Mouse (Mus musculus) hematopoietic stem cell, adult 5-6 weeks (primary cell): ENCODE data around the gene Pabpn1l. TPM values are rescaled to one million over a fixed set of nuclear protein-coding genes. Genes with fewer than 3 reads are reported as not detected.
A peak's percentile ranks its signal among the peaks of the same experiment; 100 is the strongest.
"Not testable (repeated sequence)": the region's sequence is repeated elsewhere in the genome, so short reads cannot be mapped to it uniquely, and the experiment has no call there.

Experiments
- ATAC-seq, 2 experiments: fragments of 125-278 bp in 1 of 2; replicated peaks in 1 of 2; 2 replicates each; pipeline ENCODE4 v1.8.0; 2016 to 2017; ENCODE audit warnings: inconsistent platforms in 2 of 2, mild to moderate bottlenecking in 2 of 2, moderate number of reproducible peaks in 2 of 2, low read depth in 1 of 2, moderate TSS enrichment in 1 of 2; ENCODE audit not compliant: low FRiP score in 2 of 2, poor library complexity in 2 of 2, severe bottlenecking in 2 of 2, insufficient read depth in 1 of 2, low TSS enrichment in 1 of 2
- total RNA-seq: library from RNA; stranded (forward); fragments of 172-1452, 232-1000 nt; gene quantifications from 2 replicates; pipeline ENCODE4 v1.2.3, GENCODE M21; 2017

Pabpn1l gene
- total RNA-seq, 1 experiment from 2014 or later, result not detected

DNA sequence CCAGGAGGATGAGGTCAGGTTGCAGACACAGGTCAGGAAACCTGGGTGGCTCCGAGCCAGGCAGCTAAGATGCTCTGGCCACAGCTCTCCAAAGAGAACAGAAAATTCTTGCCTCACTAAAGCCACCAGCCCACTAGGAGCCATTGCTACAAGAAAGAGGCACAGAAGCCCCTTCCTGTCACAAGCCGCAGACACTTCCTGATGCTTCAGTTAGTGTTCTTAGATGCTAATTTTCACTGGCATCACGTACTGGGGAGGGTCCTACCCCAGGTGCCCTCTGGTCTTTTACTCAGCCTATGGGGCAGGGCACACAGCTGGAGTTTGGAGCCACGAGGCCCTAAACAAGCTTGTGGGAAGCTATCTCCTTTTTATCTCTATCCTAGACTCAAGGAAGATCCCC is 26.5 kb downstream of the Pabpn1l start:
- peak in 1 of 2 experiments; percentile 26; a peak in 1 of 4 replicates for ATAC-seq

DNA sequence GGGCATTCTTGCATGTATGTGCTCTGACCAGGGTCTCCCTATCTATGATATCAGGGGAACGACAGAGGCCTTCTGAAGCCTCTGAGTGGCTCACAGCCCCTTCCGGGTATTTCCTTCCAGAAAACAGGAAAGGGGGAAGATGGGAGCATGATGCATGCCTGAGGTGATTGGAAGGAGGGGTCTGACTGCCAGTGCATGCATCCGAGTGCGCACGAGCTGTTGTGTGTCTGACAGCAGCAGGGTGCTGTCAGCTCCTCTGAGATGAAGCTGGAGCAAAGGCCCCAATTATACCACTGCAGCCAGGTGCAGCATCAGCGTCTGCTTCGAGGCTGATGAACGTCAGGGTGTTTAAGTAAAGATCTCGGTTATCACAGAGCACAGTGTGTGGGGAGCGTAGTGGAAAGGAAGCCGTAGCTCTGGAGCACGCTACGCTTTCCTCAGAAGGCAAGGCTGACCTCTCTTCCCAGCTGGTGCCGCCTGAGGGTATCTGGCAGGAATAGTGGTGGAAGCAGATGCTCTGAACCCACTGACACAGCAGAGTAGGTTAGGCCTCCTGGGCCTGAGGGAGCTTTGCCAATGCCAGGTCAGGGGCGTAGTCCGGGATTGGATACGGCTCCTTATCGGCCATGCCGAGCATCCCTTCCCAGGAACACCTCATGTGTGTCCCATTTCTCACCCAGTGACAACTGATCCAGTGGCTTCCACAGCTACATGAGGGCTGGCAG is 28.6 kb downstream of the Pabpn1l start:
- ATAC-seq, result no peak

- ATAC-seq, result peak; percentile 43; a peak in 1 of 4 replicates
Measured at GRCm38 (mm10) chr8:122593240-122593639, 29.3 kb downstream of the Pabpn1l start.

DNA sequence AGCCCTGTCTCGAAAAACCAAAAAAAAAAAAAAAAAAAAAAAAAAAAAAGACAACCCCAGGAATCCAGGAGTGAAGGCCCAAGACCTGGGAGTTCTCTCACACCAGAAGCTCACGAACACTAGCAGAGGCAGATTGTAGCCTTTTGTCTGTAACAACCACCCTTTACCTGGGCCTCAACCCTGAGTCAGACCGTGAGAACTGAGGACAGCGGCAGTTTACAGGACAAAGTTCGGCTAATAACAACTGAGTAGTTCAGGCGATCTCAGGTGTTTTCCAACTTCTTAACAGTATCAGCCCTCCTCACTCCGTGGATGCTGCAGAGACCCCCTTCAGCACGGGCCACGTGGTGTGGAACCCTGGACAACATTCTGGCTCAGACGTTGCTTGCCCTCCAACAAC is 35.8 kb downstream of the Pabpn1l start:
- ATAC-seq, result no peak

DNA sequence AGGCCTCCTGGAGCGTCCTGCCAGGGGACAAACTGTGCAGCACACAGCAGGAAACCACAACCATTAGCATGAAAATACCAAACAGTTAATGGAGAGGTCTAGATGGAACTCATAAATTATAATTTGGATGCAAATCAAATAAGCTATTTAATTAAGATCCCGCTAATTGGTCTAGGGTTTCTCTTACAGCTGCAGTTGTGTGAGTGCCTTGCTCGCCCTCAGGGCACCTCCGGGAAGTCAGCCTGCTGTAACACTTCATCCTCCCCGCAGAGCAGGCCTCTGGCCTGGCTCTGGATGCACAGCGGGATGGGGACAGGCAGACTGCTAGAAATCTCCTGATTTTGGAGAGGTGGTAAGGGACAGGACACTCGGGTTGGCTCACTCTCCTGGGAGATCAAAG is 36.4 kb downstream of the Pabpn1l start:
- ATAC-seq, result no peak

DNA sequence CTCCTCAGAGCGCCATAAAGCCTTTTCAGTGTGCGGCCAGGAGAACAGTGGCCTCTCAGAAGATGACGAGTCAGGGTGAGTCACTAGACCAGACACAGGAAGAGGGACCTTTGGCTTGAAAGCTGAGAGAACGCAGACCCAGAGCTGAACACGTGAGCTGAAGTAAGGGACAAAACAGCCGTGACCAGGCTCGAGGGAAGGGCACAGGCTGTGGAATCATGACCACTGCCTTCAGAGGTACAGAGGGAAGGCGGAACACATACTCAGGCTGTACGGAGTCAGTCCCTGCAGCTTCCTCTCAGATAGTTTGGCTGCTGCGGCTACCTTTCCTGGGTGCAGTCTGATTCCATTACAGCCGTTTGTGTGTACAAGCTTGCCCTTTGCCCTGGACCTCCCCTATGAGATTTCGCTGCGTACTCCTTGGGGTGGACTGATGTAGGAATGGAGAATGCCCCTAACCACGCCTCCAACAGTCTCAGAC is 37.1 kb downstream of the Pabpn1l start:
- ATAC-seq, result no peak

DNA sequence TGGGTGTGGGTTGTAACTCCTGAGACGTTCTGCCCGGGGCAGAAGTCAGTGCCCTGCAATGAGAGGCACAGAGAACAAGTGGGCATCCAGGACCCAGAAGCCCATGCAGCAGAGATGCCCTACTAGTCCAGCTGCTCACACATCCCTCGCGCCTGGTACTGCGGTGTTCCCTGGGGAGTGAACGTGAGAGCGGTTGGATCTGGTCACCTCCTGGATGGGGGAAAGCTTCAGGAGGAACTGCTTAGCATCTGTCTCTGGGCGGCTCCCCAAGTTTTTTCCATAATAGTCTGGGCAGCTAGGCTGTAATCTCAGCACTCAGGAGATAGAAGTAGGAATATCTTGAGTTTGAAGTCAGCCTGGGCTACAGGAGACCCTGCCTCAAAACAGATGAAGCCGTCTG is 37.6 kb downstream of the Pabpn1l start:
- no peak for ATAC-seq

DNA sequence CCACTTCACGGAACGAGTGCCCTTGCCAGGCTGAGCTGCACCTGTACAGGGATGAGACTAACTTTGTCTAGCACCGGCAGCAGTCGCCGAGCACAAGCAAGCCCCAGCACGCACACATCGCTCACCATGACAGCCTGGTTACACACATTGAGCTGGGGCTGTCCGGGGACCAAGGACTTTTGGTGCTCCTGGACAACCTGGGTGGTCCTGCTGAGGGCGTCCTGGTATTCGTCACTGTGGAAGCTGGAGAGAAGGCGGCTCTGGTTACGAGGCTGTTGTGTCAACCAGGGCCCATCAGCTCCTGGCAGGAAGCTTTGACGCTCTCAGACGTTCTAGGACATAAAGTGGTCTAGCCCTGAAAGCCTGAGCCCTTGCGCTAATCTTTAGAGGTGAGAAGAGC is 41.6 kb downstream of the Pabpn1l start:
- ATAC-seq, result no peak

- no peak for ATAC-seq
Measured at GRCm38 (mm10) chr8:122579196-122579595, 43.3 kb downstream of the Pabpn1l start.

DNA sequence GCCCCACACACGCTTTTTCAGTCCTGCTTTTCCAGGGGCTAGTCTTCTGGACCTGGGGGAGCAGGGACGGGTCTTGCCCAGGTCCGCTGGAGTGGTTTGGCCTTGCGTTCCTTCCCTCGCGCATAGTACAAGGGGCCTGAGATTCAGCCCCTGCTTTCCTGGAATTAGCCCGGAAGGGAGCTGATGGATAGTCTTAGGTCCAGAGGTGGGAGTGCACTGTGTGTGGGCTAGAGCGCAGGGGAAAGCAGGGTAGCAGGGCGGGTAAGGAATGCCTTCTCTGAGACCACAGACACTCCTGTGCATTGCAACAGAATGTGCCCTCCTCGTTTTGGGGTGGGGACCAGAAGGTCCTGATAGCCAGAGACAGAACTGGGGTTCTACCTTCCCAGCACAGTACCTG is 45.4 kb downstream of the Pabpn1l start:
- no peak for ATAC-seq

- ATAC-seq, result peak; percentile 88 to 96
Measured at GRCm38 (mm10) chr8:122576648-122577022, 45.9 kb downstream of the Pabpn1l start, which contains the start of gene Aprt. Aprt (minus strand) TSS chr8:122576909.

DNA sequence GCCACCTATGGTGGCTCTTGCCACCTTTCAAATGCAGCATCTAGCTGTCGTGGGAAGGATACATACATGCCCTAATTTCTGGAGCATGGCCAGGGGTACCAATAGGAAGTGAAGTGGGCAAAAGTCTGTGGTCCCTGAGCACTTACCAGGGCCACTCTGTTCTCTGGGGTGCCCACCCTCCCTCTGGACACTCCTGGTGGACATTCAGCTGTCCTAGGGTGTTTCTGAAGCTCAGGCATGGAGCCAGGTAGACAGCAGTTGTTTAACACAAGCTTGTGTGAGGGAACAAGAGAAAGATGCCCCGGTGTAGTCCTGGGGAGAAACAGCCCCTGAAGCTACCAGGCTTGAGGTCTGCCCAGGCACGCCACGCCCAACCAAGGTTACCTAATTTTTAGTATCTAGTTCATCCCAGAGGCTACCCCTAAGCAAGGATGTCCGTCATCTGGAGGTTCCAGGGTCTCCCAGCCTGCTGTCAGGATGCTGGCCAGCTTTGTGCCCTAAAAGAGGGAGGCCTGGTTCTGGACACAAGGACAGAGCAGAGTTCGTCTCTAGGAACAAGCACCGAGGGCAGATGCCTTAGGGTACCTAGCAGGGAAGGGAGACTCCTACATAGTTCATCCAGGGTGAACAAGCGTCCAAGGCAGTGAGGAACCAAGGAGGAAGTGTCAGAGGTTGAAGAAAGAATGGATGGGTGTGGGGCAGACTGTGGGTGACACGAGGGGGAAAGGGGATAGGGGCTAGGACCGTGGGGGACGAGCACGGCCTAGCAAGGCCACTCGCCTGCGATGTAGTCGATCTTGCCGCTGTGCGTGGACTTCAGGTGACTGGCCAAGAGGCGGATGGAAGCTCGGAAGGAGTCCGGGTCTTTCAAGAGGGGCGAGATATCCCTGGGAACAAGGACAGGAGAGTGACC is 46.5 kb downstream of the Pabpn1l start:
- no peak for ATAC-seq

DNA sequence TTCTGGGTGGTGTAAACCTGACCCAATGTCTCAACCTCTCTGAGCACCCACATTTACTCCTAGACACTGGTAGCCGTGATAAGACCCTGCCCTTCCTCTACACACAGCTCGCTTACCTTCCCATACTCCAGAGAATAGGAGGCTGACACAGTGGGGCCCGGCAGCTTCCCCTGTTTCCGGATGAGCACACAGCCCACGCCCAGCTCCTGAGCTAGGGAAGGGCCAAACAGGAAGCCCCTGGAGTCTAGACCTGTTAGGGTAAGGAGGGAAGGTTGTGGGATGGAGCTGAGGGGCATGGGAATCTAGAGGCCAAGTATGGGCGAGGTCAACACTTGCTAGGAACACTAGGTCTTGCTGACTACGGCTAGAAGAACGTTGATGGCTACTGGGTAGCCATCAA is 47.3 kb downstream of the Pabpn1l start:
- 0 out of 4 replicates have a peak, but pooled peaks of 1 of the 2 experiments have one; percentile 4 for ATAC-seq

- no peak for ATAC-seq
Measured at GRCm38 (mm10) chr8:122574667-122575251, 47.8 kb downstream of the Pabpn1l start.

GRCm38 (mm10) chr8:122574264-122574663 is 48.3 kb downstream of the Pabpn1l start:
- no peak for ATAC-seq

DNA sequence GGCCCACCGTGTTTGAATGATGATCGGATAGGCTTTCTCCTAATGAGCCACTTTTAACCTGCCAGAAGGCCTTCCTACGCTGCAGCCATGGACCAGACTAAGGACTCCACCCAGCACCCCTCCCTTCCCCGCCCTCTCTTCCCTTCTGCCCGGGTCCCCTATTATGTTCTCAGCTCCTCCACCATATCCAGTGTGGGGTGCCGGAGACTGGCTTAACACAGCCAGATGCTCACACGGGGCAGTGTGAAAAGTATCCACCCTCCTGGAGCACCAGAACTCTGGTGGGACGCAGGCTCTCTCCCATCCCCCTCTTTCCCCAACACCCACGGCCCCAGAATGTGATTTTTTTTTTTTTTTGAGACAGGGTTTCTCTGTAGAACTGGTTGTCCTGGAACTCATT is 49.0 kb downstream of the Pabpn1l start:
- no peak for ATAC-seq

DNA sequence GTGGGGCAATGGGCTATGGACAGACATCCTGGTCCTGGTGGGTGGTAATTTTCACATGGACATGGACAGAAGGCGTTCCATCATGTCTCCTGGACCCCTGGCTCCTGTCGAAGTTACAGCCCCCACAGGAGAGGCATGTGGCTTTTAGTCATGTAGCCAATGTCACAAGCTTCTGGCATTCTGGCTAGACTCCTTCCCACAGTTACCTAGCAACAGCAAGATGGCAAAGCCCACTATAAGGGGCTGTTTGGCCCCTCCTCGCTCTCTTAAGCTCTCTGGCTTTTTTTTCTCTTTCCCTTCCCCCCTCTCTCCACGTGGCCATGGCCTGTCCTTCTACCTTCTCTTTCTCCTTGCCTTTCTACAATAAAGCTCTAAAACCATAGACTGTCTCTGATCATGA is 49.4 kb downstream of the Pabpn1l start:
- not testable (repeated sequence) for ATAC-seq

DNA sequence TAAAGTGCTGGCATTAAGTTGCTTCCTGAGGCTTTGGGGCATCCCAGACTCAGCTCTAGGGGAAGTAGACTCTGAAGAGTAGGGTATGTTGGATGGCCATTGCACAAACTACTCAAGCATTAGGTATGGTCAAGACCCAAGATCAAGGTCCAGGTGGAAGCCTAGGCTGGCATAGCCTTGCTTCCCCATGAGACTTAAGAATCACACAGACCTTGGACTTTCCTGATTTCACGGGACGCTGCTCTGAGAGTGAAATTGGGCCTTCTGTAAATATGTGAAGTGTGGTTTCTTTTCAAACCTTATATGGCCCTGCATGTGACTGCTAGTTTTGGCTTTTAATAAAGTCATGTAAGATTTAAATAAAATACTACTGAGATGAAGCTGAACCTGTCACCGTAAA is 49.8 kb downstream of the Pabpn1l start:
- no peak for ATAC-seq
